Mouse (Mus musculus): ENCODE measurements at regions not wholly inside any gene's neighbourhood (a gene's known extent, or its start where the extent isn't known, plus 50 kb on each side); places are given as distances from the start of the nearest gene placed in this dataset.

DNA sequence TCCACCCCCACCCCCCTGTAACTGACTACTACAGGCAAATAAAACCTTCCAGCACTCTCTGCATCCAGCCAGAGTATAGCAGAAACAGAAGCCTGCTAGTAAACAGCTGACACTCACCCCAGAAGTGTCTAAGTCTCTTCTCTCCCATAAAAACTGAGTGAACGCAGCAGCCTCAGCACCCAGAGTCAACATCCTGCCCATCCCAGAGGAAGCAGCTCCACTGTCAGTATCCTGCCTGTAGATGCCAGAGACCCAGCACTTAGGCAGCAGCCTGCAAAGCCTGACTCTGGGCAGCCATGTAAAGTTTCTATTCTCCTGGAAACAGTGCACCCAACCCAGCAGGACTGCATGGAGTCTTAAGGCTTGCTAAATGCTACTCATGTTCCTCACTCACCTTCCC, 128.4 kb downstream of the Ly86 start:
- no peak overlapping the region for H3K9ac ChIP-seq (ENCODE audit: insufficient read depth, low read depth)
- in situ Hi-C loops (cut with MboI; ENCODE audit: low pct_ligation_motif_present, low pct_unique_long_range_greater_than_20kb, low sequenced_read_pairs) (no loop called here), dilution Hi-C loops (cut with MboI; ENCODE audit: extremely low pct_ligation_motif_present, extremely low pct_unique_long_range_greater_than_20kb, low sequenced_read_pairs) (no loop called here)

DNA sequence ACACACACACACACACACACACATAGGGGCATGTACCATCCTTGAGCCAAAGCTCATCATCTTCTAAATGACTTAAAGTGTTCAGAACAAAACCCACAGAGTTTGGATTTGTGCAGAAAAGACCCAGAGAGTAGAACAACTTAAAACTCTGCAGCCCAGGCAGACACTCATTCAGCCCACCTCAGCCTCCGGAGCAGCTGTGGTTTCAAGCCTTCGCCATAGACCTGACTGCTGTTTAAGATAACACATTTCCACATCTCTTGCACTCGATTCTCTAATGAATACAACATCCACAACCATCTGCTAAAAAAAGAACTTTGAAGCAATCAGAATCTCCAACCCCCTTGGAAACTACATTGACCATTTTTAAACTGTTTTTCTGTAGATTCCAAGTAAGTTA, 130.8 kb downstream of the Ly86 start:
- H3K4me2 ChIP-seq (ENCODE audit: insufficient read depth, low read depth, poor library complexity, severe bottlenecking): no peak overlapping the region
- dilution Hi-C loops (cut with MboI; ENCODE audit: extremely low pct_ligation_motif_present, extremely low pct_unique_long_range_greater_than_20kb, low sequenced_read_pairs): no loop called here
- no peak overlapping the region for H3K27ac ChIP-seq (ENCODE audit: insufficient read depth, low read depth)

More for the DNA sequence above, 128.4 kb downstream of the Ly86 start:
- H3K36me3 ChIP-seq (replicated peaks in 1 of 2; ENCODE audit: control insufficient read depth in 1 of 2, insufficient read depth in 1 of 2, low read length in 1 of 2): no peaks in the 10 kb centered on the region
- no peaks in the 10 kb centered on the region for H3K9me3 ChIP-seq (replicated peaks; ENCODE audit: low read length)
- DNase-seq (ENCODE audit: extremely low read depth): no peak
- TF ChIP-seq ETS1 (conservative IDR thresholded peaks at IDR 0.05; ENCODE audit: low read depth, low read length) (no peak), ZC3H11A (IDR thresholded peaks at IDR 0.05; ENCODE audit: low read depth, low read length) (no peak), PAX5 (IDR thresholded peaks at IDR 0.05; ENCODE audit: low read length) (no peak), POLR2AphosphoS2 (IDR thresholded peaks at IDR 0.05; ENCODE audit: low read depth, low read length) (no peak), CHD2 (IDR thresholded peaks at IDR 0.05; ENCODE audit: low read length) (no peak), USF2 (conservative IDR thresholded peaks at IDR 0.05; ENCODE audit: low read depth, low read length) (no peak), SMC3 (IDR thresholded peaks at IDR 0.05; ENCODE audit: low read depth, low read length) (no peak), MAFK (IDR thresholded peaks at IDR 0.05; ENCODE audit: insufficient replicate concordance, low read length) (no peak), KAT2A (IDR thresholded peaks at IDR 0.05; ENCODE audit: insufficient replicate concordance, low read length) (no peak), NELFE (IDR thresholded peaks at IDR 0.05; ENCODE audit: low read depth, low read length) (no peak)
- no peak overlapping the region for H3K4me2 ChIP-seq (ENCODE audit: insufficient read depth, low read depth, poor library complexity, severe bottlenecking)
- H3K79me2 ChIP-seq (replicated peaks; ENCODE audit: control insufficient read depth, extremely low read depth, insufficient read depth, poor library complexity, severe bottlenecking): no peaks in the 10 kb centered on the region
- H3K27me3 ChIP-seq (replicated peaks): no peaks in the 10 kb centered on the region
- H3K4me1 ChIP-seq (ENCODE audit: control insufficient read depth in 1 of 2, insufficient read depth in 2 of 2): 0 out of 4 replicates have a peak, but pooled peaks cover 0 to 2% of the 10 kb centered on the region in 2 experiments
- H3K4me3 ChIP-seq (replicated peaks in 1 of 3; ENCODE audit: low read depth in 2 of 3, low read length in 2 of 3, poor library complexity in 1 of 3): no peak overlapping the region
- H3K27ac ChIP-seq (ENCODE audit: insufficient read depth, low read depth): no peak overlapping the region

More for the DNA sequence above, 130.8 kb downstream of the Ly86 start:
- TF ChIP-seq RAD21 (IDR thresholded peaks at IDR 0.05; ENCODE audit: low read depth, low read length): no peak
- no peak for TF ChIP-seq MAFK (IDR thresholded peaks at IDR 0.05; ENCODE audit: insufficient replicate concordance, low read length)
- TF ChIP-seq ETS1 (conservative IDR thresholded peaks at IDR 0.05; ENCODE audit: low read depth, low read length): no peak
- no peak for TF ChIP-seq NRF1 (IDR thresholded peaks at IDR 0.05; ENCODE audit: low read depth, low read length)
- TF ChIP-seq ZMIZ1 (IDR thresholded peaks at IDR 0.05; ENCODE audit: low read depth, low read length): no peak
- TF ChIP-seq ELF1 (IDR thresholded peaks at IDR 0.05; ENCODE audit: low read depth, low read length): no peak
- TF ChIP-seq ZC3H11A (IDR thresholded peaks at IDR 0.05; ENCODE audit: low read depth, low read length): no peak
- TF ChIP-seq PAX5 (IDR thresholded peaks at IDR 0.05; ENCODE audit: low read length): no peak
- TF ChIP-seq RCOR1 (conservative IDR thresholded peaks at IDR 0.05; ENCODE audit: low read depth, low read length): no peak
- no peak for TF ChIP-seq MEF2A (IDR thresholded peaks at IDR 0.05; ENCODE audit: borderline replicate concordance, low read depth, low read length)
- TF ChIP-seq ZKSCAN1 (IDR thresholded peaks at IDR 0.05; ENCODE audit: borderline replicate concordance, low read depth, low read length): no peak
- no peak for TF ChIP-seq EP300 (IDR thresholded peaks at IDR 0.05; ENCODE audit: low read length)
- H3K4me3 ChIP-seq (replicated peaks in 1 of 3; ENCODE audit: low read depth in 2 of 3, low read length in 2 of 3, poor library complexity in 1 of 3): no peak overlapping the region
- no peak overlapping the region for H3K9ac ChIP-seq (ENCODE audit: insufficient read depth, low read depth)
- in situ Hi-C loops (cut with MboI; ENCODE audit: low pct_ligation_motif_present, low pct_unique_long_range_greater_than_20kb, low sequenced_read_pairs): no loop called here
- no peak for DNase-seq (ENCODE audit: extremely low read depth)
- no peaks in the 10 kb centered on the region for H3K9me3 ChIP-seq (replicated peaks; ENCODE audit: low read length)
- H3K36me3 ChIP-seq (replicated peaks in 1 of 2; ENCODE audit: control insufficient read depth in 1 of 2, insufficient read depth in 1 of 2, low read length in 1 of 2): no peaks in the 10 kb centered on the region
- no peaks in the 10 kb centered on the region for H3K79me2 ChIP-seq (replicated peaks; ENCODE audit: control insufficient read depth, extremely low read depth, insufficient read depth, poor library complexity, severe bottlenecking)
- H3K27me3 ChIP-seq (replicated peaks): no peaks in the 10 kb centered on the region
- 0 out of 4 replicates have a peak, but pooled peaks cover 0 to 2% of the 10 kb centered on the region in 2 experiments for H3K4me1 ChIP-seq (ENCODE audit: control insufficient read depth in 1 of 2, insufficient read depth in 2 of 2)
